Mouse (Mus musculus) neural tube, embryonic 14.5 days (tissue): ENCODE data around the gene Clk2. TPM values are rescaled to one million over a fixed set of nuclear protein-coding genes. Genes with fewer than 3 reads are reported as not detected.

Experiments used
- ATAC-seq: fragments of 200-750 bp; cut with Nextera tagmentation; 2 replicates; pipeline ENCODE4 v1.8.0; 2017; ENCODE audit warnings: low read depth, mild to moderate bottlenecking, moderate TSS enrichment, moderate library complexity
- H3K27ac ChIP-seq: fragments of 300-500 bp; sonication (generic); 2 replicates; pipeline ENCODE4 v1.5.1; 2014; ENCODE audit warnings: low read depth, mild to moderate bottlenecking, control low read depth, low read length, moderate library complexity, mixed read lengths
- H3K27me3 ChIP-seq: fragments of 300-500 bp; sonication (generic); 2 replicates; pipeline ENCODE4 v1.6.1; 2014; ENCODE audit warnings: low read length; ENCODE audit not compliant: control insufficient read depth, insufficient read depth
- H3K36me3 ChIP-seq: fragments of 300-500 bp; sonication (generic); 2 replicates; pipeline ENCODE4 v1.6.1; 2014; ENCODE audit warnings: low read length, mixed read lengths; ENCODE audit not compliant: control insufficient read depth, insufficient read depth
- H3K4me1 ChIP-seq: fragments of 300-500 bp; sonication (generic); 2 replicates; pipeline ENCODE4 v1.6.1; 2014; ENCODE audit warnings: low read length; ENCODE audit not compliant: control insufficient read depth, insufficient read depth
- H3K4me2 ChIP-seq: fragments of 300-500 bp; sonication (generic); 2 replicates; pipeline ENCODE4 v1.6.1; 2014; ENCODE audit warnings: mild to moderate bottlenecking, low read depth, low read length, control low read depth
- H3K4me3 ChIP-seq: fragments of 300-500 bp; sonication (generic); 2 replicates; pipeline ENCODE4 v1.5.1; 2014; ENCODE audit warnings: low read depth, low read length, control low read depth, mixed read lengths
- H3K9ac ChIP-seq: fragments of 300-500 bp; sonication (generic); replicated peaks from 2 replicates; pipeline ENCODE4 v1.6.1; 2014; ENCODE audit warnings: low read depth, mild to moderate bottlenecking, control low read depth, low read length, mixed read lengths
- H3K9me3 ChIP-seq: fragments of 300-500 bp; sonication (generic); 2 replicates; pipeline ENCODE4 v1.6.1; 2016; ENCODE audit warnings: low read length; ENCODE audit not compliant: control insufficient read depth
- WGBS: fragments of 180-500 bp; shearing (Covaris S2); extraction: QIAGEN DNeasy Blood & Tissue Kit; methylation state at CpG from one replicate; pipeline ENCODE4 v1.1.7; 2014; 5-methylcytosine and 5-hydroxymethylcytosine counted together
- polyA plus RNA-seq: library from polyadenylated mRNA; unstranded; fragments of >200 nt; fragmentation: Nextera tagmentation; extraction: Ambion mirVana; gene quantifications from 2 replicates; pipeline ENCODE4 v1.2.1, GENCODE M21; 2014

Gene Clk2
- polyA plus RNA-seq, 1 experiment from 2014 or later = 19.6 TPM

GRCm38 (mm10) chr3:89165268-89165870, 774 bp downstream of the Clk2 start:
- H3K4me3 ChIP-seq = peak overlapping the region; percentile 91
- no peaks in the 10 kb centered on the region for H3K9me3 ChIP-seq
- 28% methylated on average over 12 of the region's 12 CpGs for WGBS
- peak overlapping the region; percentile 71 for H3K4me2 ChIP-seq
- peak overlapping the region; percentile 93 for H3K9ac ChIP-seq
- peaks cover 15% of the 10 kb centered on the region for H3K4me1 ChIP-seq
- peak overlapping the region; percentile 93 for H3K27ac ChIP-seq
- ATAC-seq = no peak; the same call in 1 of the 2 replicates
- peaks cover 26% of the 10 kb centered on the region for H3K36me3 ChIP-seq
- H3K27me3 ChIP-seq = peaks cover 2% of the 10 kb centered on the region; the same call in 1 of the 2 replicates

GRCm38 (mm10) chr3:89166945-89167344, 2.4 kb downstream of the Clk2 start:
- no peaks in the 10 kb centered on the region for H3K9me3 ChIP-seq
- WGBS = 98% methylated on average over 19 of the region's 19 CpGs
- peaks cover 15% of the 10 kb centered on the region for H3K4me1 ChIP-seq
- no peak overlapping the region for H3K27ac ChIP-seq
- no peak overlapping the region for H3K4me2 ChIP-seq
- no peak for ATAC-seq
- peaks cover 2% of the 10 kb centered on the region; the same call in 1 of the 2 replicates for H3K27me3 ChIP-seq
- H3K9ac ChIP-seq = no peak overlapping the region
- no peak overlapping the region for H3K4me3 ChIP-seq
- H3K36me3 ChIP-seq = peaks cover 32% of the 10 kb centered on the region

GRCm38 (mm10) chr3:89174844-89175243, 10.2 kb downstream of the Clk2 start:
- H3K27ac ChIP-seq = no peak overlapping the region
- peaks cover 11% of the 10 kb centered on the region for H3K4me1 ChIP-seq
- no peaks in the 10 kb centered on the region for H3K27me3 ChIP-seq
- no peak for ATAC-seq
- H3K36me3 ChIP-seq = peaks cover 57% of the 10 kb centered on the region
- 93% methylated on average over 11 of the region's 11 CpGs for WGBS
- H3K4me2 ChIP-seq = no peak overlapping the region
- no peak overlapping the region for H3K9ac ChIP-seq
- no peaks in the 10 kb centered on the region for H3K9me3 ChIP-seq
- no peak overlapping the region for H3K4me3 ChIP-seq

- H3K4me2 ChIP-seq = no peak overlapping the region
- H3K27ac ChIP-seq = no peak overlapping the region
- H3K27me3 ChIP-seq = no peaks in the 10 kb centered on the region
- ATAC-seq = no peak
- peaks cover 59% of the 10 kb centered on the region for H3K36me3 ChIP-seq
- peaks cover 11% of the 10 kb centered on the region for H3K4me1 ChIP-seq
- H3K4me3 ChIP-seq = no peak overlapping the region
- no peak overlapping the region for H3K9ac ChIP-seq
- 94% methylated on average over 10 of the region's 10 CpGs for WGBS
- no peaks in the 10 kb centered on the region for H3K9me3 ChIP-seq
These were observed 10.9 kb downstream of the Clk2 start for GRCm38 (mm10) chr3:89175544-89175943.

- no peaks in the 10 kb centered on the region for H3K9me3 ChIP-seq
- H3K27me3 ChIP-seq = no peaks in the 10 kb centered on the region
- no peak overlapping the region for H3K4me3 ChIP-seq
- peaks cover 11% of the 10 kb centered on the region for H3K4me1 ChIP-seq
- no peak overlapping the region for H3K4me2 ChIP-seq
- H3K27ac ChIP-seq = no peak overlapping the region
- H3K36me3 ChIP-seq = peaks cover 61% of the 10 kb centered on the region
- no peak overlapping the region for H3K9ac ChIP-seq
- WGBS = 83% methylated on average over 7 of the region's 7 CpGs
- ATAC-seq = no peak
These were observed 11.8 kb downstream of the Clk2 start for GRCm38 (mm10) chr3:89176421-89176820.

- under 1% methylated on average over 43 of the region's 43 CpGs for WGBS
- H3K4me2 ChIP-seq = peak within 1 kb of the TSS; percentile 87
- H3K4me3 ChIP-seq = peak within 1 kb of the TSS; percentile 58
- peak; percentile 96 for ATAC-seq
- H3K9me3 ChIP-seq = no peaks in the 10 kb centered on the region
- H3K4me1 ChIP-seq = peaks cover 11% of the 10 kb centered on the region
- H3K36me3 ChIP-seq = peaks cover 57% of the 10 kb centered on the region
- H3K27ac ChIP-seq = peak within 1 kb of the TSS; percentile 36
- H3K27me3 ChIP-seq = no peaks in the 10 kb centered on the region
- peak within 1 kb of the TSS; percentile 66 for H3K9ac ChIP-seq
These were observed 12.9 kb downstream of the Clk2 start, which contains the start of gene Scamp3 for GRCm38 (mm10) chr3:89177242-89178106. Gene Scamp3, plus strand, starts transcription at chr3:89177473.

- H3K4me1 ChIP-seq = peaks cover 15% of the 10 kb centered on the region
- peak overlapping the region; percentile 36; the same call in 1 of the 2 replicates for H3K27ac ChIP-seq
- no peaks in the 10 kb centered on the region for H3K27me3 ChIP-seq
- H3K9me3 ChIP-seq = no peaks in the 10 kb centered on the region
- ATAC-seq = no peak
- H3K36me3 ChIP-seq = peaks cover 51% of the 10 kb centered on the region
- peak overlapping the region; percentile 66 for H3K9ac ChIP-seq
- H3K4me3 ChIP-seq = peak overlapping the region; percentile 58
- H3K4me2 ChIP-seq = peak overlapping the region; percentile 87
- 6% methylated on average over 6 of the region's 6 CpGs for WGBS
These were observed 13.5 kb downstream of the Clk2 start for GRCm38 (mm10) chr3:89178107-89178385.

- WGBS = 93% methylated on average over 11 of the region's 11 CpGs
- Histone ChIP-seq H3K4me1 (peaks cover 20% of the 10 kb centered on the region), H3K9me3 (no peaks in the 10 kb centered on the region), H3K4me3 (no peak overlapping the region), H3K27me3 (no peaks in the 10 kb centered on the region), H3K36me3 (peaks cover 42% of the 10 kb centered on the region), H3K9ac (no peak overlapping the region), H3K27ac (no peak overlapping the region), H3K4me2 (peak overlapping the region; percentile 87; the same call in 1 of the 2 replicates)
- ATAC-seq = no peak
These were observed 14.5 kb downstream of the Clk2 start for GRCm38 (mm10) chr3:89179056-89179455.
